Mouse (Mus musculus): Measurements from ENCODE around the gene Tnfsf10.

Gene Tnfsf10

GRCm38 (mm10) chr3:27371725-27372650 is 55.2 kb downstream of the Tnfsf10 start:
- in situ Hi-C loops (cut with MboI): no loop called here

GRCm38 (mm10) chr3:27374396-27374795 is 57.6 kb downstream of the Tnfsf10 start:
- in situ Hi-C loops (cut with MboI): no loop called here

GRCm38 (mm10) chr3:27377935-27378334 is 61.1 kb downstream of the Tnfsf10 start:
- in situ Hi-C loops (cut with MboI): no loop called here

GRCm38 (mm10) chr3:27384836-27385235 is 68.0 kb downstream of the Tnfsf10 start:
- in situ Hi-C loops (cut with MboI): no loop called here

GRCm38 (mm10) chr3:27389923-27390322 is 73.1 kb downstream of the Tnfsf10 start:
- in situ Hi-C loops (cut with MboI): no loop called here

Data from mature B cell (primary cell).